Mouse (Mus musculus) ES-E14 (cell line): ENCODE measurements around the gene Zbtb8a. TPM values are rescaled to one million over a fixed set of nuclear protein-coding genes. Genes with fewer than 3 reads are reported as not detected.

ENCODE experiments used
- DNase-seq: peaks from one replicate; pipeline ENCODE4 v3.0.0-alpha.2; 2013; ENCODE audit warnings: low read depth, low spot score
- H3K27ac ChIP-seq: 2 replicates; pipeline ENCODE4 v1.5.1; 2012; ENCODE audit warnings: low read depth, mild to moderate bottlenecking, low read length, moderate library complexity, mixed read lengths; ENCODE audit not compliant: poor library complexity, insufficient read depth, severe bottlenecking
- H3K36me3 ChIP-seq: 2 replicates; pipeline ENCODE4 v1.6.1; 2012; ENCODE audit warnings: mild to moderate bottlenecking, low read length, moderate library complexity, mixed read lengths; ENCODE audit not compliant: control insufficient read depth, poor library complexity, insufficient read depth, severe bottlenecking
- H3K4me1 ChIP-seq, 2 experiments: fragments of 150-350 bp in 1 of 2; sonication (generic) in 1 of 2; 2 replicates each; pipeline ENCODE4 v1.6.1; 2012; ENCODE audit warnings: low read length in 2 of 2, mild to moderate bottlenecking in 1 of 2, mixed read lengths in 1 of 2; ENCODE audit not compliant: control insufficient read depth in 2 of 2, insufficient read depth in 2 of 2, poor library complexity in 1 of 2
- H3K4me3 ChIP-seq, 2 experiments: fragments of 150-350 bp in 1 of 2; sonication (generic) in 1 of 2; 2 replicates each; pipeline ENCODE4 v1.5.1; 2012; ENCODE audit warnings: low read length in 2 of 2, low read depth in 1 of 2, mild to moderate bottlenecking in 1 of 2, mixed read lengths in 1 of 2; ENCODE audit not compliant: insufficient read depth in 1 of 2, poor library complexity in 1 of 2, severe bottlenecking in 1 of 2
- H3K9ac ChIP-seq: 2 replicates; pipeline ENCODE4 v1.6.1; 2012; ENCODE audit warnings: low read depth, mild to moderate bottlenecking, low read length, mixed read lengths; ENCODE audit not compliant: poor library complexity, insufficient read depth, severe bottlenecking
- H3K9me3 ChIP-seq: fragments of 150-350 bp; sonication (generic); 2 replicates; pipeline ENCODE4 v1.6.1; 2012; ENCODE audit warnings: low read depth, mild to moderate bottlenecking, low read length; ENCODE audit not compliant: control insufficient read depth, insufficient read depth
- CHD2 ChIP-seq: IDR thresholded peaks from 2 replicates; pipeline ENCODE4 v1.6.1; 2014; ENCODE audit warnings: mild to moderate bottlenecking, low read depth, low read length, inconsistent platforms
- HCFC1 ChIP-seq: IDR thresholded peaks from 2 replicates; pipeline ENCODE4 v1.6.1; 2012; ENCODE audit warnings: low read length, inconsistent platforms, borderline replicate concordance; ENCODE audit not compliant: insufficient read depth
- MAFK ChIP-seq: IDR thresholded peaks from 2 replicates; pipeline ENCODE4 v1.6.1; 2014; ENCODE audit warnings: mild to moderate bottlenecking, low read depth, low read length, inconsistent platforms; ENCODE audit not compliant: insufficient read depth
- ZC3H11A ChIP-seq: IDR thresholded peaks from 2 replicates; pipeline ENCODE4 v1.6.1; 2012; ENCODE audit warnings: low read depth, mild to moderate bottlenecking, inconsistent platforms, low read length, borderline replicate concordance
- ZNF384 ChIP-seq: IDR thresholded peaks from 2 replicates; pipeline ENCODE4 v1.6.1; 2012; ENCODE audit warnings: low read depth, low read length, inconsistent platforms
- in situ Hi-C, 2 experiments: fragments of 600-800 bp; cut with MboI; formaldehyde crosslinking; loops; one replicate each; pipeline ENCODE4 v1.15.1; 2025; ENCODE audit warnings: low sequenced_read_pairs in 2 of 2, inconsistent platforms in 1 of 2; ENCODE audit not compliant: unreplicated experiment in 2 of 2
- total RNA-seq: library from RNA; depleted of rRNA; stranded (reverse); fragments of 300-350 nt; gene quantifications from 2 replicates; pipeline ENCODE4 v1.2.3, GENCODE M21; 2012; rRNA removed

Zbtb8a gene
- total RNA-seq, 1 experiment = 25.3 TPM

DNA sequence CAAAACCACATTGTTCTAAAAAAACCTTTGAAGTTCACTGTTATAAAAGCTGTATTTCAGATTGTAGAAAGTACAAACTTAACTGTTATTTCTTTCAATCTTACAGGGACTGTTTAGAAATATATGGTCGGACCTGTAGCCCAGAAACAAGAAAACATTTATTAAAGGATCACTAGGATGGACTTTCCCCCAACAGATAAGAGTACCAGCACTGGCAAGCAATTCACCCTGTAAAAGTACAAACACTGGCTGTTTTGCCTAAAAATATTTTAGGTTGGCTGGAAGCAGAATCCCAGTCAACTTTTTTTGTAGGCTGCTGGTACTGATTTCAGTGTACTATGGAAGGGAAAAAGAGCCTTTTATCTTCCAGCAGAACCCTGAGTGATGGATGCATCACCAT is 70.0 kb downstream of the Zbtb8a start:
- H3K36me3 ChIP-seq = peaks cover 24% of the 10 kb centered on the region
- no peaks in the 10 kb centered on the region for H3K9me3 ChIP-seq
- H3K4me3 ChIP-seq = no peak overlapping the region
- H3K4me1 ChIP-seq = peaks cover 0 to 2% of the 10 kb centered on the region in 2 experiments; a peak in 3 of 4 replicates
- in situ Hi-C loops = no loop called here
- DNase-seq = no peak
- H3K9ac ChIP-seq = no peak overlapping the region
- TF ChIP-seq ZC3H11A (no peak), CHD2 (no peak), HCFC1 (no peak), ZNF384 (no peak), MAFK (no peak)
- no peak overlapping the region for H3K27ac ChIP-seq

- in situ Hi-C loops = no loop called here
- no peak for DNase-seq
- no peak overlapping the region for H3K9ac ChIP-seq
- H3K4me3 ChIP-seq = no peak overlapping the region
- H3K36me3 ChIP-seq = peaks cover 13% of the 10 kb centered on the region
- H3K4me1 ChIP-seq = peaks cover 0 to under 1% of the 10 kb centered on the region in 2 experiments; a peak in 3 of 4 replicates
- no peaks in the 10 kb centered on the region for H3K9me3 ChIP-seq
- no peak overlapping the region for H3K27ac ChIP-seq
- no peak for TF ChIP-seq ZC3H11A
Measured at GRCm38 (mm10) chr4:129304306-129304705, 73.6 kb downstream of the Zbtb8a start.

DNA sequence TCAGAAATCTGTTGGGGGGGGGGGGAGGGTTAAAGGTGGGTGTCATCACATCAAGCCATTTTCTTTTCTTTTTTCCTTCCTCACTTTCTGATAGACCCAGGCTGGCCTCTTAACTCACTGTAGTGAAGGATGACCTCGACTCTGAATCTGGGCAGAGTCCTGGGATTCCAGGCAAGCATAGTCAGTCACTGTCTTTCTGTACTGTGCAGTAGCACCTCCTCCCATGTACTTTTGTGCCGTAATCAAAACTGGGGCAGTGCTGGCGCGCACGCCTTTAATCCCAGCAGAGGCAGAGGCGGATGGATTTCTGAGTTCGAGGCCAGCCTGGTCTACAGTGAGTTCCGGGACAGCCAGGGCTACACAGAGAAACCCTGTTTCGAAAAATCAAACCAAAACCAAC is 74.1 kb downstream of the Zbtb8a start:
- peaks cover 12% of the 10 kb centered on the region for H3K36me3 ChIP-seq
- in situ Hi-C loops = no loop called here
- TF ChIP-seq MAFK = no peak
- no peak for TF ChIP-seq HCFC1
- no peak for TF ChIP-seq ZNF384
- TF ChIP-seq ZC3H11A = no peak
- TF ChIP-seq CHD2 = no peak
- no peak overlapping the region for H3K4me3 ChIP-seq
- no peak overlapping the region for H3K27ac ChIP-seq
- no peaks in the 10 kb centered on the region for H3K9me3 ChIP-seq
- DNase-seq = no peak
- H3K9ac ChIP-seq = no peak overlapping the region
- peaks cover 0 to 2% of the 10 kb centered on the region in 2 experiments; a peak in 3 of 4 replicates for H3K4me1 ChIP-seq

Other genes with a start within 250 kb of the Zbtb8a start
- gene Fndc5, start 241.1 kb downstream of the Zbtb8a start, total RNA-seq = 1.2 and 1.5 TPM in 2 replicates
- gene S100pbp, start 188.4 kb downstream of the Zbtb8a start, total RNA-seq = 25.5 and 25.7 TPM in 2 replicates
- 125 and 136 TPM in 2 replicates for gene Yars, start 188.4 kb downstream of the Zbtb8a start, total RNA-seq
- gene C77080, start 116.7 kb downstream of the Zbtb8a start, total RNA-seq = 14.4 and 22.5 TPM in 2 replicates
- gene Sync, start 90.5 kb downstream of the Zbtb8a start, total RNA-seq = 2.0 and 2.1 TPM in 2 replicates
- gene Rbbp4, start 42.7 kb downstream of the Zbtb8a start, total RNA-seq = 59.7 and 81.2 TPM in 2 replicates
- 41.4 and 59.9 TPM in 2 replicates for gene Zbtb8os, start 42.4 kb downstream of the Zbtb8a start, total RNA-seq
- 2.5 and 2.7 TPM in 2 replicates for gene Zbtb8b, start 62.7 kb upstream of the Zbtb8a start, total RNA-seq
- 28.9 and 33.3 TPM in 2 replicates for gene Bsdc1, start 83.5 kb upstream of the Zbtb8a start, total RNA-seq
- gene Tssk3, start 112.9 kb upstream of the Zbtb8a start, total RNA-seq = 0.16 TPM in 1 of 2 replicates, not detected in the other
- not detected in 2 replicates for gene Fam229a, start 113.1 kb upstream of the Zbtb8a start, total RNA-seq
- 175 and 233 TPM in 2 replicates for gene Marcksl1, start 135.5 kb upstream of the Zbtb8a start, total RNA-seq
- 96.0 and 102 TPM in 2 replicates for gene Hdac1, start 164.6 kb upstream of the Zbtb8a start, total RNA-seq
- 19.1 and 36.6 TPM in 2 replicates for gene Lck, start 195.5 kb upstream of the Zbtb8a start, total RNA-seq
- gene Fam167b, start 200.4 kb upstream of the Zbtb8a start, total RNA-seq = not detected in 2 replicates
- gene Eif3i, start 222.5 kb upstream of the Zbtb8a start, total RNA-seq = 297 and 328 TPM in 2 replicates
- 172 and 193 TPM in 2 replicates for gene Tmem234, start 222.6 kb upstream of the Zbtb8a start, total RNA-seq
- 0.71 and 1.2 TPM in 2 replicates for gene Dcdc2b, start 236.1 kb upstream of the Zbtb8a start, total RNA-seq
- 7.9 and 8.7 TPM in 2 replicates for gene Iqcc, start 241.0 kb upstream of the Zbtb8a start, total RNA-seq
- gene Ccdc28b, start 245.8 kb upstream of the Zbtb8a start, total RNA-seq = 9.1 and 11.1 TPM in 2 replicates